Mouse (Mus musculus): ENCODE data around the gene Crhr1.

GRCm38 (mm10) chr11:104083716-104084115 is 48.9 kb upstream of the Crhr1 start:
- TF ChIP-seq CTCF (IDR thresholded peaks at IDR 0.05; ENCODE audit: borderline replicate concordance, control insufficient read depth, extremely low read depth, insufficient read depth, low read length, poor library complexity) (no peak), POLR2A (IDR thresholded peaks at IDR 0.05; ENCODE audit: control insufficient read depth, extremely low read depth, insufficient read depth, low read length, poor library complexity) (no peak)
